Mouse (Mus musculus) natural killer cell, adult 2 months (primary cell): Measurements from ENCODE around the gene Cr2.
"Not testable (repeated sequence)": the region's sequence is repeated elsewhere in the genome, so short reads cannot be mapped to it uniquely, and the experiment has no call there.

Source experiments
- DNase-seq, 2 experiments: peaks; one replicate each; pipeline ENCODE4 v3.0.0; 2022; ENCODE audit warnings: low spot score in 2 of 2

Cr2 gene

GRCm38 (mm10) chr1:195175980-195176931 lies at the start of gene Cr2:
TSS of gene Cr2 (minus strand) at chr1:195176716.
- DNase-seq: peak; percentile 6 to 88

GRCm38 (mm10) chr1:195221781-195222180 lies 45.3 kb upstream of the Cr2 start:
- no peak for DNase-seq

GRCm38 (mm10) chr1:195212851-195213250 lies 36.3 kb upstream of the Cr2 start:
- DNase-seq: not testable (repeated sequence)

GRCm38 (mm10) chr1:195184746-195185145 lies 8.2 kb upstream of the Cr2 start:
- DNase-seq: no peak

GRCm38 (mm10) chr1:195164996-195165755 lies 11.3 kb downstream of the Cr2 start:
- no peak for DNase-seq

GRCm38 (mm10) chr1:195132070-195132469 lies 44.4 kb downstream of the Cr2 start:
- no peak for DNase-seq

- no peak for DNase-seq
Observed at GRCm38 (mm10) chr1:195131675-195132015, 44.9 kb downstream of the Cr2 start.

GRCm38 (mm10) chr1:195130953-195131674 lies 45.4 kb downstream of the Cr2 start, which contains the start of gene Cr1l:
TSS of gene Cr1l (minus strand) at chr1:195131586.
- peak; percentile 75 to 83 for DNase-seq

GRCm38 (mm10) chr1:195130479-195130878 lies 46.0 kb downstream of the Cr2 start:
- DNase-seq: no peak

- DNase-seq: no peak
Observed at GRCm38 (mm10) chr1:195129867-195130266, 46.6 kb downstream of the Cr2 start.

GRCm38 (mm10) chr1:195114414-195114813 lies 62.1 kb downstream of the Cr2 start:
- no peak for DNase-seq

- no peak for DNase-seq
Observed at GRCm38 (mm10) chr1:195113621-195114020, 62.9 kb downstream of the Cr2 start.

- DNase-seq: no peak
Observed at GRCm38 (mm10) chr1:195100693-195101092, 75.8 kb downstream of the Cr2 start.

- DNase-seq: no peak
Observed at GRCm38 (mm10) chr1:195098004-195098403, 78.5 kb downstream of the Cr2 start.

GRCm38 (mm10) chr1:195092220-195092720 lies 84.2 kb downstream of the Cr2 start, which contains the start of gene Cd46:
TSS of gene Cd46 (minus strand) at chr1:195092249.
- peak; percentile 49 to 52 for DNase-seq

- no peak for DNase-seq
Observed at GRCm38 (mm10) chr1:195091699-195092219, 84.8 kb downstream of the Cr2 start.
